Mouse (Mus musculus) monocyte, adult 5-6 weeks (primary cell): ENCODE results near the gene Xpo5. TPM values are rescaled to one million over a fixed set of nuclear protein-coding genes. Genes with fewer than 3 reads are reported as not detected.

Experiments
- ATAC-seq: fragments of 153-309, 156-312 bp; replicated peaks from 2 replicates; pipeline ENCODE4 v1.8.0; 2017; ENCODE audit warnings: mild to moderate bottlenecking; ENCODE audit not compliant: low TSS enrichment, insufficient number of reproducible peaks, severe bottlenecking, poor library complexity, low FRiP score
- total RNA-seq: library from RNA; stranded (forward); fragments of 200-1000, 200-491, 200-594 nt; gene quantifications from 3 replicates; pipeline ENCODE4 v1.2.3, GENCODE M21; 2017

The Xpo5 gene
- 20.3 to 29.2 TPM (median 21.2 TPM) in 3 replicates for total RNA-seq

DNA sequence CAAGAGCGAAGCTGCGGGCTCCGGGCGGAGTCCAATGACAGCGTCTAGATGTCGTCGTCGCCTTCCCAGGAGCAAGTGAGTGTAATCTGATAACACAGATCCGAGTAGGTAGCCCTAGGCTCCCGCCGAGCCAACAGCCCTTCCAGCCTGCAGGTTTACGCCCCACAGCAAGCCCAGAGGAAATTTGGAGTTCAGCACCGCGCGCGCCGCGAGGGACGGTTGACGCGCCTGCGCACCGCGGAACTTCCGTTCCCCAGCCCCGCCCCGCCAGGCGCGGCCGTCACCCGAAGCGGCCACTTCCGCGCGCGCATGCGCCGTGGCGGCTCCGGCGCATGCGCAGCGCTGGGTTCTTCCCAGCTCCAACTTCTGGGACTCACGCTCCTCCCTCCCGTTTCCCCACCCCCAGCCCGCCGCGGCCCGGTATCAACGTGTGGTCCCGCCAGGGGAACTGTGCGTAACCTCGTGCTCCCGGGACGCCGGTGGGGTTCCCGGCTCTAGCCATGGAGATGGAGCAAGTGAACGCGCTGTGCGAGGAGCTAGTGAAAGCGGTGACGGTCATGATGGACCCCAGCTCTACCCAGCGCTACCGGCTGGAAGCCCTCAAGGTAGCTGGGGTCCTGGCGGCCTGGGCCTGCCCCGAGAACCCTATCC is at the start of gene Xpo5, which contains the start of gene Polh:
Xpo5 (plus strand) TSS at position 362 of the 651 bp plus-strand sequence.
Polh (minus strand) TSS at position 225 of the 651 bp plus-strand sequence.
- peak; percentile 78 for ATAC-seq

- ATAC-seq = peak; percentile 99
These were observed 49.5 kb upstream of the Xpo5 start, which contains the start of gene Mad2l1bp for GRCm38 (mm10) chr17:46152847-46153782. Gene Mad2l1bp (minus strand): TSS chr17:46153553.

DNA sequence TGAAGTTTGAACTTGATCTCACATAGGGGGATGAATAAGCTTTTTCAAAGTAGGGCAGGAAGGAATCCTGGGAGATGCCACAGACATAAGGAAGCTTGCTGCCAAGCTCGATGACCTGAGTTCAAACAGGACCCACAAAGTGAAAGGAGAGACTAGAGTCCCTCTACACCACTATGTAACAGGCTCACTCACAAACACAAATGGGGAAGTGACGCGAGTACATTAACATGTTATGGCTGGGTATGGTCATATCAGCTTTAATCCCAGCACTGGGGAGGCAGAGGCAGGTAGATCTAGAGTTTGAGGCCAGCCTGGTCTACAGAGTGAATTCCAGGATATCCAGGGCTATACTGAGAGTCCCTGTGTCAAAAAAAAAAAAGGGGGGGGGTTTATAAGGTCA is 48.2 kb upstream of the Xpo5 start:
- 0 out of 2 replicates have a peak, but pooled peaks have one; percentile 47 for ATAC-seq

GRCm38 (mm10) chr17:46156680-46157079 is 45.9 kb upstream of the Xpo5 start:
- no peak for ATAC-seq

GRCm38 (mm10) chr17:46157131-46157530 is 45.5 kb upstream of the Xpo5 start:
- ATAC-seq = no peak

DNA sequence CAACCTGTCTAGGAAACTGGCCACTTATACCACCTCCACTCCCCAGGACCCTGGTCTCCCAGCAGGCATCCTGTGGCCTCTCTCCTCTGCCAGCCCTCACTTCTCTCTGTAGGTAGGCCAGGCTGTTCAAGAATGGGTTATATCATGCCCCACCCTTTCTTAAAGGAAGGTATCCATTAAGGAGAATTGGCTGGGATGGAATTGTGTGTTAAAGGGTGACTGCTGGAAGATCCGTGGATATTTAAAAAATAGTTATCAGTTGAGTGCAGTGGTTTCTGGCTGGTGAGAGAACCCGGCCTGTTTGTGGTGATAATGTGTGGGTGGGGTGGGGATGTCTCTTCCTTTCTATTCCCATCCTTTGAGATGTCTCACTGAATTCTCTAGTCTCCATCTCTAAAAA is 43.3 kb upstream of the Xpo5 start:
- ATAC-seq = no peak

DNA sequence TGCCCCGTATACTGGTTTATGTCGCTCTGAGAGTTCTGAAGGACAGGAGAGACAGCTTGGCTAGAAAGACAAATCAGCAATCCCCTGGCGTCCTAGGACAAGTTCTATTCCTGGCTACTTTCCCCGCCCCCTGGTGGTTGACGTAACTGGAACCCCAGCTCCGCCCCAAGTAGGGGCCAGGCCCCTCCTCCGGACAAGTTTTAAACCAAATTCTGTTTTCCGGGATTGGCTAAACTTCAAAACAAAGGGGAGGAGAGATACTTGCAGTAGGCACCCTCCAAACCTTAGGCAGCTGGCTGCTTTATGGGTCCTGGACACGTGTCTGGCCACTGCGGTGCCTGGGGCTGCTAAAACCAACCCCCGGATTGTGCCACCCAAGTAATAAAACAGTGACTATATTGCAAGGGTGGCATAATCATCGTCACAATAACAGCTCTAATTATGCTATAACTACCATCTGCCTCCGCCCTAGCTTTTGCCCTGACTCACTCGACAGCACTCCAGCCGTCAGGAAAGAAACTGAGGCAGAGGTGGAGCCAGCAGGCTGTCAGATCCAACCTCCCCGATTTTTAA is 42.4 kb upstream of the Xpo5 start:
- ATAC-seq = peak; percentile 63

DNA sequence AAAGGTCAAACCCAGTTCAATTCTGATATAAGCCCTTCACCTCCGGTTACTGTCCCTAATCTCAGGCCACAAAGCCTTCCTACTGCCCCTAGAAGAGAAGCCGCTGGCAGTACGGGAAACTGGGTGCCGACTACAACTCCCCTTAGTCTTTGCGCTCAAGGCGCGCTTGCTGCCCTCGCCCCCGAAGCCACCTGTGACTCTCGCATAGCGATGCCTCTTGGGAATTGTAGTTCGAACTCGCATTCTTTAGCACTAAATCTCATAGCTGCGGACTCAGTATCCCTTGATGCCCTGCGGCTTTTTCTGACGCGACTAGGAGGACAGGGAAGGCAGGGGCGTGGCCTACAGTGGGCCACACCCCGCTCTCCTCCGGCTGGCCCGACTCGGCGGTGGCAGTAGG is 41.9 kb upstream of the Xpo5 start, which contains the start of gene Gtpbp2:
Gtpbp2 (plus strand) TSS at position 347 of the 400 bp plus-strand sequence.
- peak; percentile 91 for ATAC-seq

DNA sequence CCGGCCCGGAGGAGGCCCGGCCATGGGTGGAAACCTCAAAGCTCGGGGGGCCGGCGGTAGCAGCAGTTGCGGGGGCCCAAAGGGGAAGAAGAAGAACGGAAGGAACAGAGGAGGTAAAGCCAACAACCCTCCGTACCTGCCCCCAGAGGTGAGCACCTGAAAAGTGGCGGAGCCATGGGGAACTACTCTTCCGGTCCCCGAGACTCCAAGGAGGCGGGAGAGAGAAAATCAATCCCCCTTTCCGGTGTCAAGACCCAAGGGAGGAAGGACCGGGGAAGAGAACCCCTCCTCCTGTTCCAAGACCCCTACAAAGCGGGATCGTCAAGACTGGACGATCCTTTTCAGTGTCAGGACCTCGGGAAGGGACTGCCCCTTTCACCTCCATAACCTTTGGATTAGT is 41.4 kb upstream of the Xpo5 start:
- no peak for ATAC-seq

DNA sequence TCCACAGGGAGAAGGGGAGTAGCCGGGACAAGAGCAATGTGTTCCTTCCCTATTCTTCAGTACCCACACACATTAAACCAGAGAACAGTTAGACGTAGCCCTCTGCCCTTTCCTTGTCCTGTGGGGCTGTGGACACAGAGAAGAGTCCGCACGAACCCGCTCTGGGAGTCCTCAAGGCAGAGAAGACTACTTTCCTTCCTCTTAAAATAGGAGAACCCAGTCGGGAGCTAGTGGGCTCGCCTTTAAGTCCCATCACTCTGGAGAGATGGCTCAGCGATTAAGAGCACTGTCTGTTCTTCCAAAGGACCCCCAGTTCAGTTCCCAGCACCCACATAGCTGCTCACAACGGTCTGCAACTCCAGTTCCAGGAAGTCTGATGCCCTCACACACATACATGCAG is 40.9 kb upstream of the Xpo5 start:
- no peak for ATAC-seq

DNA sequence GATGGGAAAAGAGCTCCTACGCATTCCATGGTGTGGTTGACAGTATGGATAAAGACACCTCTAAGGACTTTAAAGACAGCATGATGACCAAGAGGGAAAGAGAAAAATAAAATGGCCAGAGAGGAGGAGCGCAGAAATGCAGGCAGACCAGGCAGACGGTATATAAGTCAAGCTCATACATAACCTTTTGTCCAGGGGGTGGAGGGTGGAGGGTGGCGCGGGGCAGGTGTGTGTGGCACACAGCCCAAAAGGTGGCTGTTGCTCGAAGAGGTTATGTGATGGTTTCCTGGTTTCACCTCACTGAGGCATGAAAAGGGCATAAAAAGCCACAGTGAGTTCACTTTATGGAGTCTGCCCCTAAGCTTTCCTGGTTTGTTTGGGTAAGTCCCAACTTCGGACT is 40.0 kb upstream of the Xpo5 start:
- no peak for ATAC-seq

- 0 out of 2 replicates have a peak, but pooled peaks have one; percentile 10 for ATAC-seq
These were observed 39.6 kb upstream of the Xpo5 start for GRCm38 (mm10) chr17:46162951-46163421.

DNA sequence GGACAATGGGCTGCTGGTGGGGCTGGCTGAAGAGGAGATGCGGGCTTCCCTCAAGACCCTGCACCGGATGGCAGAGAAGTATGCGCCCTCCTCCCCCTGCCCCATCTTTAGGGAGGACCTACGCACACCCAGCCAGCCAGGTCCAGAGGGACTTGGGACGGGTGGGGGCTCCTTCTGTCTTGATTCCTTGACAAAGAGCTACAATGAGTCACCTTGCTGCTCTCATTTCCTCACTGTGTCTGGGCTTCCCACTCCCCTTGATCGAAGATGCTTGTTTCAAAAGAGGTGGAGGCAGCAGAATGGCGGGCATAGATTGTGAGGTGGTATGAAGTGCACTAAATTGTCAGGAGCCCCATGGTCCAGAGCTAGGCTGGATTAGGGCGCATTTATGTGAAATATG is 38.3 kb upstream of the Xpo5 start:
- ATAC-seq = no peak

- no peak for ATAC-seq
These were observed 37.8 kb upstream of the Xpo5 start for GRCm38 (mm10) chr17:46164791-46165190.

- ATAC-seq = no peak
These were observed 37.1 kb upstream of the Xpo5 start for GRCm38 (mm10) chr17:46165460-46165859.

DNA sequence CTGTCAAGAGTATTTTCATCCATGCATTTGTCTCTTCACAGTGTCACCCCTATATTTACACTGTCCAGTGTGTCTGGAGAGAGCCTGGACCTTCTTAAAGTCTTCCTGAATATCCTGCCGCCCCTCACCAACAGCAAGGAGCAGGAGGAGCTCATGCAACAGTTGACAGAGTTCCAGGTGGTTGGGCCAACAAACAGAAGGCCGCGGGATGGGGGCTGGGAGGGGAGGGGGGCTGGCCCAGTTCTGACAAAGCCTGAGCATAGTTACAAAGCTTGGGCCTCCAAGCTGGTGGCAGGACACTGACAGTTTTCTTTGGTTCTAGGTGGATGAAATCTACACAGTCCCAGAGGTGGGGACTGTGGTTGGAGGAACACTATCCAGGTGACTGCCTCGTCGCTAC is 36.3 kb upstream of the Xpo5 start:
- no peak for ATAC-seq

- no peak for ATAC-seq
These were observed 35.6 kb upstream of the Xpo5 start for GRCm38 (mm10) chr17:46167014-46167413.

DNA sequence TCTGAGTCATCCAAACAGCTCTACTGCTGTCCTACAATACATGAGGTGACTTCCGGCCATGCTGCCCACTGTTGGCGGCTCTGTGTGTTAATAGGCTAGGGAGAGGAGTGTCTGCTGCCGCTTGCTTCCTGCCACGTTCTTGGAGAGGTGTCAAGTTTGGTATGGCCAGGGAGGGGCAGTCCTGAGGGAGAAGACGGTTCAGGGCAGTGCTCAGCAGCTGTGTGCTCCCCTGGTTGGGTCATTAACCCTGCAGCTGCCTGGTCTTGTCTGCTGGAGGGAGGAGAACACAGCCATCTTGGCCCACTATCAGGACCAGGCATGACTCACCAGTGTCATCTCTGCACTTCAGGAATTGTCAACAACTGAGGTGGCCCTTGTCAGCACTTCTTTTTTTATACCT is 34.3 kb upstream of the Xpo5 start:
- ATAC-seq = no peak

GRCm38 (mm10) chr17:46168768-46169167 is 33.8 kb upstream of the Xpo5 start:
- ATAC-seq = no peak
